Mouse (Mus musculus) cerebellum, adult 9-11 months (tissue): ENCODE measurements around the gene Tmem131l.
A peak's percentile ranks its signal among the peaks of the same experiment; 100 is the strongest.

Experiments used
- DNase-seq: peaks from one replicate; pipeline ENCODE4 v3.0.0; 2022

Tmem131l gene

DNA sequence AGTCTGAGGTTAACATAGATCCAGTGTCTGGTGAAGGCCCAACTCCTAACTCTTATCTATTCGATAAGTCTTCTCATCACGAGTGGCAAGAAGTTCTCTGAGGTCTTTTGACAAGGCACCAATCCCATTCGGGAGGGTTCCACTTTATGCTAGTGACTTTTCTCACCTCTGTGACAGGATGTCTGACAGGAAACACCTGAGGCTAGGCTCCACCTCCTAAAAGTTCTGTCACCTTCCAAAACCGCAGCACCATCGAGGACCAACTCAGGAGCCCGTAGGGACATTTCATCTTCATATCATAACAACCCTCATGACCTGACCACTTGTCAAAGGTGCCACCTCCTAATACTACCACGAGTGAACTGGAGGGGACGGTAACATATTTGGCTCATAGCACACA is 6.2 kb upstream of the Tmem131l start:
- no peak for DNase-seq

DNA sequence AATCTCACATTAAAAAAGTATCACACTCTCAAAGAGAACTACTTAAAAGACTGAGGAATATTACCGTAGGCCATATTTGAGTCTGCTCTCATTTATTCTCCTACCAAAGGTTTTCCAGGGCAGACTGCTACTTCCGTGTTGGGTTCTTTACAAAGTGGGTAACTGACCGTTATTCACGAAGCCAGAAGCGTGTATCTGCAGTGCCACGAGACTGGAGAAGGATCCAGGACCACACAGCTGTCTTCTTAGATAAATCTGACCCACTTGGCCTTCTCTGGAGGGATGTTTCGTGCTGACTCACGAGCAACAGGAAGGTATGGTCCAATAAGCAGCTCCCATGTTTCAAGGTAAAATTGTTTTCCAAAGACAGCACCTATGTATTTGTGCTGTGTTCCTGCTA is 1.8 kb upstream of the Tmem131l start:
- no peak for DNase-seq

DNA sequence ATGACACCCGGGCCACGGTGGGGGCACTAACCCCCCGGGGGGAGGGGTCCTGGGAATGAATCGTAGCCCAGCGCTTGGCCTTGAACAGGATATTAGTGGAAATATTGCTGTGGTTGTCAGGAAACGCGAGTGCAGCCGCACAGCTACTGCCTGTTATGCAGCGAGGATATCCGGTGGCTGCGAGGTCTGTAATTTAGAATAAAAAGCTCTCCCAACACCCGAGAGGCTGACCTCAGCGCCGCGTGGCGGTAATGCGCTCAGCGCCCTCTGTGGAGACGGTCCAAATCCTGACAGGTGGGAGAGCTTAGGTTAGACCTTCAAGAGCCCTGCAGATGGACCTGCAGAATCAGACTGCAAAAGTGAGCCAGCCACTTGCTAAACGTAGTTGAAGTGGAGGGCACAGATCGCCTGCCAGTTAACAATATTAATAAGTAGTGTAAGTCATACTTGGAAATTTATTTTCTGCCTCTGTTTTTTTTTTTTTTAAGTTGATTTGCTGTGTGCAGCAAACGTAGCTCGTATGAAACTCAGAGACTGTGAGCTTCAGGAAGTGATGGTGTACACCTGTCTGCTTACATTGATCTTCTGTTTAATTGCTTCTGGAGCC is 604 bp upstream of the Tmem131l start:
- DNase-seq = no peak

DNA sequence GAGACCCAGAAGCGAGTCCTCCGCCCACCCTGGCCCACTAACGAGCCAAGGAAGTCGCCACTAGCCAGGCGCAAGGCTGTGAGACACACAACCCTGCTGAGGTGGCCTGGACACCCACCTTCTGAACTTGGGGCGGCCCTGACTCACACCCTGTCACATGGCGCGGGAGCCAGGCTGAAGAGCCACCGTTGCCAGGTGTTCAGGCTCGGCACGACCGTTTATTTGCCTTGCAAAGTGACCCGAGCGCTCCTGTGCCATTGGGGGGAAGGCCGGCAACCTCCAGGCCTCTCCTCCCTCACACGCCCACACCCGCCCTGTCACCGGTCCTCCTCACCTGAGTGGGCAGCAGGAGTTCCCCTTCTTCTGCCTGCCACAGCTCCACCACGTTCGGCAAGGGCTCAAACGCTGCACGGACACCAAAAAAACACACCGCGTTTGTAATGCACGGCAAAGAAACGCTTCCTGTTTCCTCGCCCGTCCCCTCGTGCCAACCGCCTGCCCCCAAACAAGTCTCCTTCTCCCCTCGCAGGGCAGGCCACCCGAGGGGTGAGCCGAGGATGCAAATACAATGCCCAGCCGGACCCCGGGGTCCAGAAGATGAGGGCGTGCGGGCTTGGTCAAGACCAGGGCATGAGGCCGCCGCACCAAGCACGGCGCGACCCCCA is 862 bp downstream of the Tmem131l start:
- peak; percentile 62 for DNase-seq

DNA sequence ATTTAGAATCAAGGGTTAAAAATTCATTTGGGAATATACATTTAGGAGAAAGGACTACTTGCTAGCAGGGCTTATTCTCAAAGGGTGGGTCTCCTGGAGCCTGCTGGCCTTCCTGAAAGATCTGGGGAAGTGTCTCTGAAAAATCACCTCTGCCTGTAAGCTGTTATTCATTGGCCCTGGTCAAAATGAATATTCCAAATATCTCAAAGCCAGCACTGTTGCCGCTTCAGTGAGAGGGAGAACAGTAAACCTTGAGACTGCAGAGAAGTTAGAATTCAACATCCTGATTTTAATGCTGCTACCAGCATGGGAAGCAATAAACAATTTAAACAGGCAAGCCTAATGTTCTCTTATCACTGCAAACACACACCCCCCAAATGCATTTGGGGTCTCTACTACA is 1.8 kb downstream of the Tmem131l start:
- no peak for DNase-seq

DNA sequence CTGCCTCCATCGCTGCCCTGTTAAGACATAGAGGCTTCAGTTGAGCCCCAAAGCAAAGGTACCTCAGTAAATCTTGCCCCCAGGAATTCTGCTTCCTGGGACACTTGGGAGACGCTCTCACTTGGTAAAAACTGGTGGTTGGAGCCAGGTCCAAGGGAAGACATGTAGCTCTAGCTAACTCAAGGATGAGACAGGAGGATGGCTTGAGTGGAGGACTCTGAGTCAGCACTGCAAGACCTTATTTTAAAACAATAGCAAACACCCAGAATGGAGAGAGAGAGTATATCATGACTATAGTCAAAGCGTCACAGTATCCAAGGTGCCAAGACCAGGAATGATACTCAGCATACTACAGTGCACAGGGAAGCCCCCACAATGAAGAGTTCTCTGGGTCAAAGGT is 2.4 kb downstream of the Tmem131l start:
- DNase-seq = no peak

DNA sequence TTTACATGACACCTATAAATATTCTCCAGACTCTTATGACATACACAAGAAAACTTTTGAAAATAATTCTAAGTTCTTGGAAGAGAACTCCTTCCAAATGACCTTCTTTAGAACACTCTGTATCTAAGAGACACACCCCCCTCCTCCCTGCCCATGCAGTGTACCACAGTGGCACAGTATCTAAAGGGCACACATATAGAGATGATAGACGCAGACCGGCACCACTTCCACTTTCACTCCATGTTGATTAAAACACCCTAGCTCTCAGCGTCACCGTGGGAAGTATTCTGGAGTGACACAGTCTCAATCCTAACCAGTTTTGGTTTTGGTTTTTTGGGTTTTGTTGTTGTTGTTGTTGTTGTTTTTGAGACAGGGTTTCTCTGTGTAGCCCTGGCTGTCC is 3.1 kb downstream of the Tmem131l start:
- DNase-seq = no peak

DNA sequence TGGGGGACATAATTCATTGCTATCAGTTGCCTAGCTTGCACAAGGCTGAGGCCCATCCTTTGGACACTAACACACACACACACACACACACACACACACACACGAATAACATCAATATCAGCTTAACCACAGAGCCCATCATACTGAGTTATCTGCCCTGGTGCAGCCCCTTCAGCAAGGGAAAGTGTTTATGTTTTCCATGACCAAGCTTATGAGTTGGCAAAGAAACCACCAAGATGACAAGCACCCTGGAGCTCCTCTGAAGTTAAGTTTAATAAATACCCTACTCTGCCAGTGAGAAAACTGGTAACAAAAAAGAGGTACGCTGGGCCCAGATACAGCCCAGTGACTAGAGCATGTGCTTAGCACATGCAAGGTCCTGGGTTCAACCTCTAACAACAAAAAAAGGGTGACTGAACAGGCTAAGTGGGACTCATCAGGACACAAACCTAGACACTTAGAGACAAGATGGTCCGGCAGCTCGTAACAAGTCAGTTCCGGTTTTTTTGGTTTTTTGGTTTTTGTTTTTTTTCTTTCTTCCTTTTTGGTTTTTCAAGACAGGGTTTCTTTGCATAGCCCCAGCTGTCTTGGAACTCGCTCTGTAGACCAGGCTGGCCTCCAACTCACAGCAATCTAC is 4.1 kb downstream of the Tmem131l start:
- no peak for DNase-seq

DNA sequence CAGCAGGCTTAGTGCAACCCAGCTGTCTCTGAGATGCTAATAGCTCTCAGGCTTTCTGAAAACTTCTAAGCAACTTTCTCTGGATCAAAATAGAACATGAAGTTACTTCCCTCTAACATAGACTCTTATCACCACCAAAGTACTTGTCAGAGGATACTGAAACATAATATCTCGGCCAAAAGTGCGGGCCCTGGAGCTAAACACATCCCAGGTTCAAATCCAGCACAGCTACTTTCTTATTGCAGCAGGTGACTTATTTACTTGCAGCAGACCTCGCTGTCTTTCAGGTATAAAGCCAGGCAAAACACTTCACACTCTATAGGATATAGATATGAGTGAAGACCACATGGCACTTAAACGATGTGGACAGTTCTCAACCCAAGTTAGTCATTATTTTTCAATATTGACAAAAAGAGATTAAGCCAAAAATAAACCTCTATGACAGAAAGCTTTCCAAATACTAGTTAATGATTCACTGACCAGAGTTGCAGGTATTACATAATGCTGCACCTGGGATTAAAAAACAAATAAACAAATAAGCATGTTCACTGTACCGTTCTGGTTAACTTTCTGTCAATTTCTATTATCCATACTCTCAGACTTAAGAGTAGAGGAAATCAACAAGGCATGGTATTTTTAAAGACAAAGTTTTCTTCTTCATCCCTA is 5.7 kb downstream of the Tmem131l start:
- DNase-seq = no peak

DNA sequence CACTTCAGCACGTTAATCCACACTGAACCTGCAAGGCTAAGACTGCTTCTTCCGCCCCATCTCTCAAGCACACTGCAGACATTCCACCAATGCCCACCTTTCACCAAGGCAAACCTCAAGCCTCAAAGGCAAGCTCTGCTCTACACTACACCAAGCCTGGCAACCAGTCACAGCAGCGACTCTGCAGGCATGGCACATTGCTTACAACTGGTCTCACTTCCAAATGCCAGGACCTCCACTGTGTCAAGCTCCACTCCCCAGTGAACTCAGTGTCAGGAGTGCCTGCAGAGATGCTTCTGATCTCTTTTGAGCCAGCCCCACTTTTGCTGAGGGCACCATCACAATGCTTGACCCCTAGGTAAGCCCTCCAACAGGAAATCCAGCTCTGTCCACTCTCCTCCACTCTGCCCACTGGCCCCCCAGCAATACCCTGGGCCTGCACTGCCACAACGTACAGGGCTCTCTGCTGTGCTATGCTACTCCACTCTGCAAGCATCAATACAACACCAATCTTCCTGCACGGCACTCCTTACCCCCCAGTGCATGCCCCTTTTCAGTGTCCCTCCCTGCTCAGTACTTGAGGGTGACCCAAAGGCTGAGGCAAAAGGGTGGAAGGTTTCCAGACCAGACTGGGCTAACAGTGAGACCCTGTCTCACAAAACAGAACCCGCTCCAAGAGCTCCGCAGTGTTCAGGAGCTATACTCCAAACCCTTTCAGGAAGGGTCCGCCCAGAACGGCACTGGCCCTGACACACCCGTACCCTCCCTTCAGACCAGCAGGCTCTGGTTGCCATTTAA is 6.8 kb downstream of the Tmem131l start:
- DNase-seq = no peak

DNA sequence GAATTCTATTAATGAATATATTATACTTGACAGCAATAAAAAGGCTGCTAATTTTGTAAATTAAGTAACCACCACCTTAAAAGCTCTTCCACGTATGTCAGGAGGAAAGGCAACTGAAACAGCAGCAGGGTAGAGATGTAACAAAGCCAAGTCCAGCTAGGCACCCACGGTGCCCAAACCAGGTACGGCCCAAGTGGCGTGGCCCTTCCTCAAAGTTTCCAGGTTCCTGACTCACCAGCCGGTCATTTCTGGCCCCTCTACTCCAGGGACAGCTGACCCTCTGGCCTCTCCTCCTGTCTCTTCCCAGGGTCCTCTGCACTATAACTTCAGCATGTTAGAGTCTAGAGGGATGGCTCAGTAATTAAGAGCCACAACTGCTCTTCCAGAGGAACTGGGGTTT is 7.6 kb downstream of the Tmem131l start:
- no peak for DNase-seq

DNA sequence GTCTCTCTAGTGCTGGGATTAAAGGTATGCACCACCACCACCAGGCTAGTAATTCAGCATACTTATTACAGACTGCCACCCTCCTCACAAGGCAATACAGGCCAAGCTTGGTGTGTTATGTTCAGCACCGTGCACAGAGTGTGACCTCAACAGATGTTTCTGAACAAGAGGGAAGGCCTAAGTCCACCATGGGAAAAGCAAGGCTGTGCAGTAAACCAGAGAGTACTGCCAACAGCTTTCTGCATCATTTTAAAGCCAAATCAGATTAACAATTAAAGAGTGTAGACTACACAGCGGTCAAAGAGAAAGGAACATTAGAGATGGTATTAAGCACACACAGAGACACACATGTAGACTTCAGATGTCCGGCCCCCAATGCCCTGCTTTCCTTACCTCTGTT is 8.8 kb downstream of the Tmem131l start:
- no peak for DNase-seq

DNA sequence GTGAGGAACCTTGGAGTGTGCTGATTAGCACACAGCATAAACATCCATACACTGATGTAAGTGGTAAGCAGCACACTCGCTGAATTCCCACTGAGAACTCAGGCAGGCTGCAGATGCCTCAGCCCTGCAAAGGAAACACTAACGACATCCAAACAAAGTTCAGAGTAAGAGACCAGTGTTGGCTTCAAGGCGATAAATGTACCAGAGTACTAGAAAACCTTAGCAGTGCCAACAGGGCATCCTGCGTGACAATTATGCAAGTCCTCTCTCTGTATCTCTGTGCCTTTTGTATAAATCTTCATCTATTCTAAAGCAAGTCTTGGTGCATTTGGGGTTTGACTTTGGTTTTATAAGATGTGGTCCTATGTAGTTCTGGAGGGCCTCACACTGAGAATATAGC is 11.0 kb downstream of the Tmem131l start:
- no peak for DNase-seq

DNA sequence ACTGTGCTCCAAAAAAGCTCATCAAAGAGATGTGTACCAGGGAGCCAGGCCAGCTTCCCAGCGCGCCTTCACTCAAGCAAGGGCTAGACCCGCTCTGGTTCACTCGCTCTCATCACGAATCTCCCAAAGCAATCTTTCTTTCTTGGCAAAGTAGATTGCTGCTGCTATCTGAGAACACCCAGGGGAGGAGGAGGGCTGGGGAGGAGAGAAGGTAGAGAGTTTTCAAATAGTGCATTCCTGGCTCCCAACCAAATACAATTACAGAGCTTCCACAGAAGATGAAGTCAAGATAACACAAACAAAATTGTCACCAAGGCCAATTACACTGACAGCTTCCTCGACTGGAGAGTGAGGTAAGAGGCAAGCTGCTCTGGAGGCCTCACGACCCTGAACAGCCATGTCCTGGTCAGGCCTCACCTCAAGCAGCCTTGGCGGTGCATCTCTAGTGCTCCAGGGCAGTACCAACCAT is 12.2 kb downstream of the Tmem131l start:
- no peak for DNase-seq

DNA sequence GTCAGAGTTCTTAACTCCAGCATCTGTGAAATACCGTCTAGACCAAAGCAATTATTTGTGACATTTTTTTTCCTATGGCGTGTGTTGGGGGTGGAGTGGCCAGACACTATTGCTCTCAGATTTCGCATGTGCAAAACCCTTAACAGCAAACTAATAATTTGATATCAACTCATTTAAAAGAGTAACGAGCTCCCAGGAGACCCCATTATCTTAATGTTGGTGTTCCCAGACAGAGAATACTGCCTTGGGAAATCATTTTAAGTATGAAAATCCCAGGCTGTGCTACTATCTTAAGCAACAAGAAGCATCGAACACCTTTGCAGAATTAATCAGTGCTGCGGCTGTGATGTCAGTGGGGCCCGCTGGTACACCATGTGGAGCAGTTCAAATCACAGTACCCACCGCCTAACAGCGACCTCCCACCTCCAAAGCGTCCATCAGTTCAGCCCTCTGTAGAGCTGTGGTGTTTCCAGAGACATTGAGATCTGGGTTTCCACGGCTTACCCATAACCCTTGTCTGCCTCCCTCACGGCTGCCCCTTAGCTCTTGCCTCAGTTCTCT is 15.4 kb downstream of the Tmem131l start:
- DNase-seq = no peak

DNA sequence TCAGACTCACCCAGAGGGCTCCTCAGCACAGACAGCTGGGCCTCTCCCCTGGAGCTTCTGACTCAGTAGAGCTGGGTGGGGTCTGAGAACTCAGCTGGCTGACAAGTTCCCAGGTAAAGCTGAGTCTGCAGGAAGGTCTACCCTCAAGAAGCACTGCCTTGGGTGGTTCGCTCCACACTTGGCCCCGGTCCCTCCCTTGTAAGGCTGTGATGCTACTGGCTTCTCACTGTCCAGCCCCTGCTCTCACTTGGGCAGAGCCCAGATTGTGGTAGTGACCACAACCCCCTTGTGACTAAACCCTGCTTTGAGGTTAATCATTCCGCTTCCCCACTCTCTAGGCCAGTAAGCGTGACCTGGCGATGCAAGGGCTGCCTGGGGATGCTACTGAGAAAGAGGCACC is 17.3 kb downstream of the Tmem131l start:
- DNase-seq = no peak

DNA sequence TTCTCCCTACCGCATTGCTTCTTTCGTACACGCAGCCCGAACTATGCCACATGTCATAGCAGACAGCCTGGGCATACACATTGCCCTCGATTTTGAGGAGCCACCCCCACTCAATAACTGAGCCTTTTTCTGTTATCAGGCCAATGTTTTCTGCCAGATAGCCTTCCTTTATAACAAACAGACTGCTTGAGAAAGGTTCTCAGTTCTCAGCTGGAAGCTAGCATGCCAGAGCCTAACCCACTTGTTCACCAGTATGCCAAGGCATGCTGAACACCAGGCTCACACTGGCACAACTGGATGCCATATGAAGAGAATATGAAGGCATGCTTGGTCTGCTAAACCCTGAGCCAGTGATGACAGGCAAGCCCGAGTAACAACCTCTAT is 17.8 kb downstream of the Tmem131l start:
- DNase-seq = no peak

DNA sequence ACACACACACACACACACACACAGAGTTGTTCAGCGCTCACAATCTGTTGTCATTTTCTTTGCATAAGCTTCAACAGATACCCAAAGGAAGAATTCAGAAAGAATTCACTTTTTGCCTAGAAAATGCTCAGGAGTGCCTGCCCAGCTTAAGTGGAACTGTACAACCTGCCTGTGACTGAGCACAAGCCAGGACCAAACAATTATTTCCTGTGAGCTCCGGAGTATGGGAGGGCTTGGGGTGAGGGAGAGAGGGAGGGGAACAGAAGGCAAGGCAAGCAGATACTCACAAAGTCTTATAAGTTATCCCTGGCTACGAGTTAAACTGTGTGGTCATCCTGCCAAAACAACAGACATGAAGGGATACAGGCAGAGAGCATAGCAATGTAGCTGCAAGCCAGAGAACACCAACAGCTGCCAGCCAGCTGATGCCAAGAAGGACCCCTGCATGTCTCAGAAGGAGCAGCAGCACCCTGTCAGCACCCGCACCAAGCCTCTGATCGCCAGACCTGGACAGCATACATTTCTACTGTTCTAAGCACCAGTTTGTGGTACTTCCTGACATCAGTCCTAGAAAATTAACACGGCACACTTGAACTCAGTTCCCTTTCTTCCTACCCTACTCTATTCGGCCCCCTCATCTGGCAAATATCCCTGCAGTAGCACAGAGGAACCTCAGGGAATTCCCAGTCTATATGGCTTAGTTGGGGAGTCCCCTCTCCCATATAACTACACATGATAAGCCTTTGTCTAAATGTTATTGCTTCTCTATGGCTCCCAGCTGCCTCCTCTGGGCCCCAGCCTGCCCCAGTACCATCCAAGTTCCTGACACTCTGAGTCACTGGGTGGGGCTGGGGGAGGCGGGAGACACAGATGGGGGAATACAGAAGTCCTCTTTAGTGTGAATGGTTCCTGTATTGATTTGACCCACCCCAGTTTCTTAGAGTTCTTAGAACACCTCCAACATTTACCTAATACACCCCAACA is 18.5 kb downstream of the Tmem131l start:
- DNase-seq = no peak

DNA sequence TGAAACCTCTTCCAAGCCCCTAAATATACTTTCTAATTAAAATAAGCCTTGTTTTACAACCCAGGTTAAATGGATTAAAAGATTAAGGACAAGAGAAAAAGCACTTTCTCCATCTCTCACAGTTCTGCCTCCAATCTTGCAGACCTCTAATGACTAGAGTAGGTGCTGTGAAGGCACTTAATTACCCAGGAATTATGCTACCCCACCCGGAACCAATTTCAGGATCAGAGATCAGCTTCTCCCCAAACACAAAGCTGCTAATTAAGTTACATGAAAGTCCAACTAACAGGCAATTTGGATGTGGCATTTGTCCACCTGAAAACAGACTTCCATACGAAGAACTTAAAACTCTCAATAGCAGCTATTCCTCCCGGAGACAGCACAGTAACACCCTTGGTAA is 19.4 kb downstream of the Tmem131l start:
- no peak for DNase-seq

DNA sequence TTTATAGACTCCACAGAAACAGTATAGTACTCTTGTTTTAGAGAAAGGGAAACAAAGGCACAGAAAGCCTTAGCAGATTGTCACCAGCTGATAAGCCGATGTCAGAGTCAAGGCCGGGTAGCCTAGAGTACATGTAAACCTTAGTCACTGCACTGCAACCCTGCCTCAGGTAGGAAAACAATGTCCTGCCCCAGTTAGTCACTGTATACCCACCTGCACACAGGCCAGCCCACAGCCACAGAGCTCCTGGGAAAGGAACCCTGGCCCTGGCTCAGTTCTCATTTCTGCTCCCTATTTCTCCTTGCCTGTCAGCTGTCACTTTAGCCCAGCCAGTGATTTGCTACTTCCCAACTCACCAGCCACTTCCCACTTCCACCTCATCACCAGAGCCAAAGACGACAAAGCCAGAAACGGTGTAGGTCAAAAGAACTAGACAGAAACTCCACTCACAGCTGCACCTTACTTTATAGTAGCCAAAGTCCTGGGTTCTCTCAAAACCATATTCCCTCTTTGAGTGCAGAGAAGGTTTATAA is 24.4 kb downstream of the Tmem131l start:
- DNase-seq = no peak

DNA sequence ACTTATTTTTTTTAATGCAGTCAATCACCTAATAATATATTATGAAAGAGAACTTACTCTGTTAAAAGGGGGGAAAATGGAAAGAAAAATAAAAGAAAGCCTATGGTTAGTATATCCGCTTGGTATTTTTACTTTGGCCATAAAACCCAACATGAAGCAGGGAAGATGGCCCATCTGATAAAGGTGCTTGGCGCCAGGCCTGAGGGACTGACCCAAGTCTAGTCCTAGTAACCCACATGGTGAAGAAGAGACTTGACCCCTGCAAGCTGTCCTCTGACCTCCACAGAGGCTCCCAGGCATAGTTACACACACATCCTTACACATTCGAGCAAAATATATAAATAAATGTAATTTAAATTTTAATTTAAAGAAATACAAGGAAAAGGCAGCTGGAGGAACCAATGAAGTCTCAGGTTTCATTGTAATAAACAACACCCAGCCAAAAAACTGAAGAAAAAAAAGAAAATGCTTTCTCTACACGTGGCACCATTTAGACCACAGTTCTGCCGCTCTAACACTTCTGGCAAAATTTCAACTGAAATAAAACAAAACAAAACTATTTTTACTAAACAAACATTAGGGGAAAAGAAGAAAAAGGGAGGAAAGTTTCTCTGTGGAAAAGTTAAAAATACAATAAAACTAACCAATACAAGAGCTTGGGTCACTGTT is 28.8 kb downstream of the Tmem131l start:
- no peak for DNase-seq
